8 mouse cellular contexts compared by ENCODE assay signal in genomic region chr7:45466283-45467089, GRCm38 (mm10). TPM values are rescaled to one million over a fixed set of nuclear protein-coding genes. Genes with fewer than 3 reads are reported as not detected.
DNase-seq lines count a peak whose midpoint lies in the region; ATAC-seq lines count a peak whose summit lies in the region.

Bax (minus strand) TSS chr7:45466898.

- under 1% methylated on average over 58 of the region's 58 CpGs for WGBS in heart, embryonic 13.5 days
- WGBS in liver, embryonic 12.5 days (ENCODE audit: insufficient replicate concordance) = under 1% methylated on average over 50 of the region's 58 CpGs
- under 1% methylated on average over 58 of the region's 58 CpGs for WGBS in stomach, embryonic 15.5 days

- peak; percentile 88 for ATAC-seq in erythroid progenitor cell, adult 5-6 weeks (replicated peaks; ENCODE audit: low FRiP score, poor library complexity, severe bottlenecking)
- ATAC-seq in heart, embryonic 13.5 days (ENCODE audit: extremely low read depth, insufficient number of reproducible peaks, low FRiP score, low TSS enrichment) = peak; percentile 75
- ATAC-seq in liver, embryonic 12.5 days = peak; percentile 76
- peak; percentile 73 for ATAC-seq in stomach, embryonic 15.5 days (ENCODE audit: insufficient read depth, low FRiP score, low read depth)

- peak; percentile 95 for DNase-seq in CD4-positive helper T cell, adult 2 months (ENCODE audit: low read depth, low spot score)
- DNase-seq in brain, embryonic 18.5 days (ENCODE audit: low read depth, low spot score) = peak; percentile 91
- peak; percentile 98 for DNase-seq in kidney, postnatal 10 days
- peak; percentile 91 to 94 for DNase-seq in natural killer cell, adult 2 months (ENCODE audit: low spot score in 2 of 2)

- peak within 1 kb of the TSS; percentile 93 for H3K9ac ChIP-seq in heart, embryonic 13.5 days
- H3K9ac ChIP-seq in liver, embryonic 12.5 days = peak within 1 kb of the TSS; percentile 90
- peak within 1 kb of the TSS; percentile 69 for H3K9ac ChIP-seq in stomach, embryonic 15.5 days

- H3K9me3 ChIP-seq in heart, embryonic 13.5 days = no peaks in the 10 kb centered on the region
- no peaks in the 10 kb centered on the region for H3K9me3 ChIP-seq in liver, embryonic 12.5 days (replicated peaks)
- H3K9me3 ChIP-seq in stomach, embryonic 15.5 days = no peaks in the 10 kb centered on the region

- H3K27me3 ChIP-seq in heart, embryonic 13.5 days (replicated peaks) = no peaks in the 10 kb centered on the region
- H3K27me3 ChIP-seq in liver, embryonic 12.5 days (replicated peaks) = no peaks in the 10 kb centered on the region
- no peaks in the 10 kb centered on the region for H3K27me3 ChIP-seq in stomach, embryonic 15.5 days (replicated peaks)

- peaks cover 41% of the 10 kb centered on the region for H3K36me3 ChIP-seq in heart, embryonic 13.5 days
- H3K36me3 ChIP-seq in liver, embryonic 12.5 days = peaks cover 40% of the 10 kb centered on the region
- peaks cover 6% of the 10 kb centered on the region; the same call in 1 of the 2 replicates for H3K36me3 ChIP-seq in stomach, embryonic 15.5 days

- H3K27ac ChIP-seq in heart, embryonic 13.5 days (replicated peaks) = peak within 1 kb of the TSS; percentile 65
- peak within 1 kb of the TSS; percentile 75 for H3K27ac ChIP-seq in liver, embryonic 12.5 days
- peak within 1 kb of the TSS; percentile 45 for H3K27ac ChIP-seq in stomach, embryonic 15.5 days

- H3K4me3 ChIP-seq in heart, embryonic 13.5 days = peak within 1 kb of the TSS; percentile 69
- H3K4me3 ChIP-seq in liver, embryonic 12.5 days = peak within 1 kb of the TSS; percentile 81
- peak within 1 kb of the TSS; percentile 82 for H3K4me3 ChIP-seq in stomach, embryonic 15.5 days (replicated peaks)

- peaks cover 27% of the 10 kb centered on the region for H3K4me1 ChIP-seq in heart, embryonic 13.5 days
- peaks cover 51% of the 10 kb centered on the region for H3K4me1 ChIP-seq in liver, embryonic 12.5 days
- H3K4me1 ChIP-seq in stomach, embryonic 15.5 days = peaks cover 26% of the 10 kb centered on the region

- H3K4me2 ChIP-seq in heart, embryonic 13.5 days = peak within 1 kb of the TSS; percentile 90
- peak within 1 kb of the TSS; percentile 93 for H3K4me2 ChIP-seq in liver, embryonic 12.5 days
- H3K4me2 ChIP-seq in stomach, embryonic 15.5 days = peak within 1 kb of the TSS; percentile 73

RNA-seq across cellular contexts. Expression of gene Bax, which starts in this region (rescaled TPM):
- total RNA-seq in erythroid progenitor cell, adult 5-6 weeks (2015; ENCODE audit: low replicate concordance) = 10.1 and 43.6 TPM in 2 replicates
- 10.3 and 15.9 TPM in 2 replicates for total RNA-seq in erythroid progenitor cell, adult 5-6 weeks (2017; ENCODE audit: low replicate concordance)
- 124 and 139 TPM in 2 replicates for polyA plus RNA-seq in heart, embryonic 13.5 days (2015; fragmentation: Nextera tagmentation; extraction: Ambion mirVana)
- 147 and 155 TPM in 2 replicates for polyA plus RNA-seq in liver, embryonic 12.5 days (2016; fragmentation: Nextera tagmentation; extraction: Ambion mirVana)
- 157 and 168 TPM in 2 replicates for polyA plus RNA-seq in stomach, embryonic 15.5 days (2015; fragmentation: Nextera tagmentation; extraction: Ambion mirVana)

Comparison
In these comparisons a context has a peak if more than half of its experiments do, and no peak if none do; other contexts are left out.
1. Peak in every context shown above with its lines: DNase-seq, ATAC-seq, H3K4me3 ChIP-seq and H3K27ac ChIP-seq.